Mouse (Mus musculus): ENCODE data around the gene Acsl3. TPM values are rescaled to one million over a fixed set of nuclear protein-coding genes. Genes with fewer than 3 reads are reported as not detected.

The Acsl3 gene
- polyA plus RNA-seq (2011; ENCODE audit: insufficient read depth, insufficient read length, low replicate concordance, missing spikeins) = 1.5 and 4.2 TPM in 2 replicates

DNA sequence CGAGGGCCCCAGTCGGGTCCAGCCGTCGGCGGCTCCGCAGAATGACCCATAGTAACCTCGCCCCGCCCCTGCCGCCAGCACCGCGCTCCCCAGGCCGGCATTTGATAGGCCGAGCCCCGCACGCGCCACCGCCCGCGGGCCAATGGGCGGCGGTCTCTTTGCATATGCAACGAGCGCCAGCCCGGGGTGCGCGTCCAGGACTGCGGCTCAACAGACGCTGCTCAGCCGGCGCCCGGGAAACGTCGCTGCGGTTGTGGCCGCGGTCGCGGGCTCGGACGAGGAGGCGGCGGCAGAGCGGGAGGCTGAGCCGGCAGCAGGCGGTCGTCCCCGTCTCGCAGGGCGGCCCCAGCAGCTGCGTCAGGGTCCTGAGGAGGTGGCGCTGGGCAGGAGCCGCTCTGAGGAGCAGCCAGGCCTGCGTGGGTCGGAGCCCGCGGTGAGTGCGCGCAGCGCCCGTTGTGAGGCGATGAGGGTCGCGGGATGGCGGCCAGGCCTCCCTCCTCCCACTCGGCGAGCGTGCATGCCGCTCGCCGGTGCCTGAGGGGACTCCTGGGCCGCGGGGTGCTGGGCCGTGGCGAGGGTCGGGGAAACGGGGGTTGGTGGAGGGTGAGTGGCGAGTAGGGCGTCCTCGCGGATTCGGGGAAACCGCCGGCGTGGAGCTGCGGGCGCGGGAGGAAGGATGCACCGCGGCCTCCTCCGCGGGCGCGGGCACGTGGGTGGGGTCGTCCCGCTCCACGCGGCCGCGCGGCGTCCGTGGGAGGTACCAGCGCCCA lies at the start of gene Acsl3, which contains the start of gene Utp14b:
Gene Acsl3, plus strand, starts transcription at position 155 of the 770 bp plus-strand sequence.
Gene Utp14b, plus strand, starts transcription at position 368 of the 770 bp plus-strand sequence.
- Histone ChIP-seq H3K27ac (ENCODE audit: control insufficient read depth, insufficient read depth, low read depth, low read length, poor library complexity) (peak within 1 kb of the TSS; percentile 65), H3K4me3 (replicated peaks; ENCODE audit: control insufficient read depth, low read depth, low read length) (peak within 1 kb of the TSS; percentile 71), H3K4me1 (ENCODE audit: control insufficient read depth, insufficient read depth, low read length) (no peaks in the 10 kb centered on the region)
- WGBS = under 1% methylated on average over 103 of the region's 104 CpGs
- TF ChIP-seq CTCF (IDR thresholded peaks at IDR 0.05; ENCODE audit: control insufficient read depth, insufficient read depth, low read length) (no peak), POLR2A (IDR thresholded peaks at IDR 0.05; ENCODE audit: borderline replicate concordance, control insufficient read depth, low read depth, low read length) (peak; percentile 88; the same call in 1 of the 2 replicates)

DNA sequence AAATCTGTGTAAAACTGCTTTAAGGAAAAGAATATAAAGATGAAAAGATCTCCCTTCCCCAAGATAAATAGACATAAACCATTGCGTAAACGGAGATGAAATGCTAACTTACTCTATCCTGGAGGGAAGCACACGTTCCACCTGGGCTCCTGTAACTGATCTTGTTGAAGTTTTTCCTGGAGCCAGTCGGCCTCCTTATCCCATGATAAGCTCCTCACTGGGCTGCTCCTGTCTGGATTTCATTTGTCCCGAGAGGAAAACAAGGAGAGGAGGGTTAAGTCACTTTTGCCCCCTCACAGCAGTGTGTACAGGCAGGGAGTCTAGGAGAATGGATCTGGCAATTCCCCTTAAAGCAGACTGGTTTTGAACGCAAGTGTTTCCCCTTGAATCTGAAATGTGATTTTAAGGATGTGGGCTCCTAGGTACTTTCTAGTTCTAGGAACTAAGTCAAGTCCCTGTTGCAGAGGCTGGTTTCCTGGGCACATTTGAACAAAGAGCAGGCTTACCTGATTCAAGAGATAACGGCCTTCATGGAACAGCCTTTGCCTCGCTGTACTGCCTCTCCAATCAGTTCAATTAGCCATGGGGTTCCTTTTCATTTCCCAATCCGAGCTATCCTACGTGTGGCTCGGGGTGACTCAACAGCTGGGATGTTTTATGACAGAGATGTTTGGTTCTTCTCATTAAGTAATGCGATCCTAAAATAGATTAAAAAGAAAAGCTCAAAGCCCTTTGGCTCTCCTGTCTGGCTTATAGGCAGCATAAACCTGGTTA lies 48.3 kb upstream of the Acsl3 start:
- H3K27ac ChIP-seq (ENCODE audit: control insufficient read depth, insufficient read depth, low read depth, low read length, poor library complexity) = no peak overlapping the region
- no peak overlapping the region for H3K4me3 ChIP-seq (replicated peaks; ENCODE audit: control insufficient read depth, low read depth, low read length)
- WGBS = 67% methylated on average over 12 of the region's 12 CpGs
- no peaks in the 10 kb centered on the region for H3K4me1 ChIP-seq (ENCODE audit: control insufficient read depth, insufficient read depth, low read length)
- no peak for TF ChIP-seq CTCF (IDR thresholded peaks at IDR 0.05; ENCODE audit: control insufficient read depth, insufficient read depth, low read length)
- TF ChIP-seq POLR2A (IDR thresholded peaks at IDR 0.05; ENCODE audit: borderline replicate concordance, control insufficient read depth, low read depth, low read length) = no peak

DNA sequence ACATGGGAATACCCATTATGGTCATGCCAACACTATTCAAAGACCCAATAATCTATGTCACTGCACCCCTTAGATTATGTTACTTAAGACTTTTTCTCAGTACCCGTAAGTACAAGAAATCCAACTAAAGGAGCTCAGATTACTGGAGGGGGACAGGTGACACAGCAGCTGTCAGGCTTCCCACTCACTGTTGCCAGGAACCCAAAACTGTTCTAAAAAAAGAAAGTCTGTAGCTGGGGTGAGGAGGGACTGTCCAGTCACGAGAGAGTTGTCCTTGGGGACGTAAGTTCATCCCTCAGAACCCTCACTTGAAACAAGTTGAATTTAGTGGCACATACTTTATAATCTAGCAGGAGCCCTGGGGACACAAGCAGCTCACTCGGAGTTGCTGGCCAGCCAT lies 46.6 kb upstream of the Acsl3 start:
- Histone ChIP-seq H3K27ac (ENCODE audit: control insufficient read depth, insufficient read depth, low read depth, low read length, poor library complexity) (no peak overlapping the region), H3K4me3 (replicated peaks; ENCODE audit: control insufficient read depth, low read depth, low read length) (no peak overlapping the region), H3K4me1 (ENCODE audit: control insufficient read depth, insufficient read depth, low read length) (no peaks in the 10 kb centered on the region)
- TF ChIP-seq CTCF (IDR thresholded peaks at IDR 0.05; ENCODE audit: control insufficient read depth, insufficient read depth, low read length) (no peak), POLR2A (IDR thresholded peaks at IDR 0.05; ENCODE audit: borderline replicate concordance, control insufficient read depth, low read depth, low read length) (no peak)
- 72% methylated on average over 4 of the region's 4 CpGs for WGBS

DNA sequence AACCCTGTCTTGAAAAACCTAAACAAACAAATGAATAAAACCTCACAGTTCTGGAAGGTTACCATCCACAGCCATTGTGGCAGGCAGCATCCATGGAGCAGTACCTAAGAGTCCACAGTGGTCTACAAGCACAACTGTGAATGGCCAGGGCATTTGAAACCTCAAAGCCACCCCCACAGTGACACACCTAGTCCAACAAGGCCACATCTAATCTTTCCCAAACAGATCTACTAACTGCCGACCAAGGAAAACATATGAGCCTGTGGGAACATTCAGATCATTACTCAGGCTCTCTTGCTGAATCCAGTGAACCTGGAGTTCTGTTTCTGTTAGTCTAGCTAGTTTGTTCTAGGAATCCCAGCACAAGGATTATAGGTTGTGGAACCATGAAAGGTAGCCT lies 44.7 kb upstream of the Acsl3 start:
- Histone ChIP-seq H3K4me1 (ENCODE audit: control insufficient read depth, insufficient read depth, low read length) (no peaks in the 10 kb centered on the region), H3K27ac (ENCODE audit: control insufficient read depth, insufficient read depth, low read depth, low read length, poor library complexity) (no peak overlapping the region), H3K4me3 (replicated peaks; ENCODE audit: control insufficient read depth, low read depth, low read length) (no peak overlapping the region)
- WGBS = 87% methylated on average over 1 of the region's 1 CpGs
- no peak for TF ChIP-seq CTCF (IDR thresholded peaks at IDR 0.05; ENCODE audit: control insufficient read depth, insufficient read depth, low read length)
- no peak for TF ChIP-seq POLR2A (IDR thresholded peaks at IDR 0.05; ENCODE audit: borderline replicate concordance, control insufficient read depth, low read depth, low read length)

DNA sequence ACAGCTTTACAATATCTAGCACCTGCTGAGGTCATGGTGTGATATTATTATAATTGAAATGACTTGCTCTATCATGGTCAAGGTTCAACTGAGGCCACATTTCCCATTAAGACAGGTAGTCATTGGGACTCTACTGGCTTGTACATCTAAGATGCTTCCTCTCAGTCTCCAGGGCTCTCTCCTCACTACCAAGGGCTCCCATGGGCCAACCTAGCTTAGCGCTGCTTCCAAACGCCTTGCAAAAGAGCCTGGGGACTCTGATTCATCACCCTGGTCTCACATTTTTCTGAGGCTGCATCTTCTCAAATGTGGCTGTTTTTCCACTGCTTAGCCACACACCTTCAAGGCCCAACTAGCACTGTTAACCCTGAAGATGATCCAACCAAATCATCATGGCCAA lies 33.3 kb upstream of the Acsl3 start:
- Histone ChIP-seq H3K4me1 (ENCODE audit: control insufficient read depth, insufficient read depth, low read length) (no peaks in the 10 kb centered on the region), H3K4me3 (replicated peaks; ENCODE audit: control insufficient read depth, low read depth, low read length) (no peak overlapping the region), H3K27ac (ENCODE audit: control insufficient read depth, insufficient read depth, low read depth, low read length, poor library complexity) (no peak overlapping the region)
- TF ChIP-seq POLR2A (IDR thresholded peaks at IDR 0.05; ENCODE audit: borderline replicate concordance, control insufficient read depth, low read depth, low read length) = no peak
- no peak for TF ChIP-seq CTCF (IDR thresholded peaks at IDR 0.05; ENCODE audit: control insufficient read depth, insufficient read depth, low read length)
- 85% methylated on average over 2 of the region's 2 CpGs for WGBS

DNA sequence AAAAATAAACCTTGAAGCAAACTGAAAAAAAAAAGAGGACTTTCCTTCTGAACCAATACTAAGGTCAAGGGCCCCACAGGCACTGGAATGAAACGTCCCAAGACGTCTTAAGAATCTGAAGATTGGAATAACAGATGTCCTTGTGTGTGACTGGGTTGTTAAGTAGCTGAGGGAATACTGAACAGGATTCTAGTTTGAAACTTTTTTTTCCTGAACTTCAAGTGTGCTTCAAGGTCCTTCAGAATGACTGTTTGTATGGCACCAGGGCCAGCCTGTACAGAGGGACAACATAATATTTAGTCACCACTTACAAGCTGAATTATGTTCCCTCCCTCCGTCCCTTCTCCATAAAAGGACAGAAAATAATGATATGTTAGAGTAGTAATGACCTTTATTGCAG lies 23.1 kb upstream of the Acsl3 start:
- WGBS = 84% methylated on average over 3 of the region's 3 CpGs
- Histone ChIP-seq H3K4me3 (replicated peaks; ENCODE audit: control insufficient read depth, low read depth, low read length) (no peak overlapping the region), H3K4me1 (ENCODE audit: control insufficient read depth, insufficient read depth, low read length) (no peaks in the 10 kb centered on the region), H3K27ac (ENCODE audit: control insufficient read depth, insufficient read depth, low read depth, low read length, poor library complexity) (no peak overlapping the region)
- TF ChIP-seq POLR2A (IDR thresholded peaks at IDR 0.05; ENCODE audit: borderline replicate concordance, control insufficient read depth, low read depth, low read length) (no peak), CTCF (IDR thresholded peaks at IDR 0.05; ENCODE audit: control insufficient read depth, insufficient read depth, low read length) (no peak)

DNA sequence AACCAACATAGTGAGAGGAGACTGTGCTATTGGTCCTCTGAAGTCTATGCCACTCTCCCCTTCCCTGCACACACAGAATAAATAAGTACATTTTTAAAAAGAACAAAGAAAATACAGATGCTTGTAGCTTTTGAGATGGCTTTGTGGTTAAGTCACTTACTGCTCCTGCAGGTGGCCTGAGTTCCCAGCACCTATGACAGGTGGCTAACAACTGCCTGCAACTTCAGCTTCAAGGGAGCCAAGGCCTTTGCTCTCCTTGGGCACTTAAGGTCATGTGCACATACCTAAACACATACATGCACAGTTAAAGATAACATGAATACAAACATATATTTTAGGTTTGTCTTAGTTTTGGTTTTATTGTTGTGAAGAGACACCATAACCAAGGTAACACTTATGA lies 16.8 kb upstream of the Acsl3 start:
- Histone ChIP-seq H3K27ac (ENCODE audit: control insufficient read depth, insufficient read depth, low read depth, low read length, poor library complexity) (no peak overlapping the region), H3K4me1 (ENCODE audit: control insufficient read depth, insufficient read depth, low read length) (no peaks in the 10 kb centered on the region), H3K4me3 (replicated peaks; ENCODE audit: control insufficient read depth, low read depth, low read length) (no peak overlapping the region)
- TF ChIP-seq POLR2A (IDR thresholded peaks at IDR 0.05; ENCODE audit: borderline replicate concordance, control insufficient read depth, low read depth, low read length) (no peak), CTCF (IDR thresholded peaks at IDR 0.05; ENCODE audit: control insufficient read depth, insufficient read depth, low read length) (no peak)

DNA sequence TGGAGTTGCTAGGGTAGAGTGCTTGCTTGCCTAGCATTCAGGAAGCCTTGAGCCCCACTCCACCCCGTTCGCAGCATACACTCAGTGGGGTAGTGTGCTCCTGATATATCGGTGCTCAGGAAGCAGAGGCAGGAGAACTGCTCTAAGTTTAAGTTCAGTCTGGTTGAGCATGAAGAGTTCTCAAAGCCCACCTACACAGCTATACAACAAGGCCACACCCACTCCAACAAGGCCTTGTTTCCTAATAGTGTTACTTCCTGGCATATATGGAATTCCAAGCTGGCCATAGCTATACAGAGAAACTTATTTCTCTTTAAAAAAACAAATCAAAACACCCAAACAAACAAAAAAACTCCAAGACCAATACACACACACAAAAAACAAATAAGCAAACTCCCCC lies 15.8 kb upstream of the Acsl3 start:
- WGBS = 88% methylated on average over 3 of the region's 3 CpGs
- TF ChIP-seq POLR2A (IDR thresholded peaks at IDR 0.05; ENCODE audit: borderline replicate concordance, control insufficient read depth, low read depth, low read length) (no peak), CTCF (IDR thresholded peaks at IDR 0.05; ENCODE audit: control insufficient read depth, insufficient read depth, low read length) (no peak)
- Histone ChIP-seq H3K27ac (ENCODE audit: control insufficient read depth, insufficient read depth, low read depth, low read length, poor library complexity) (no peak overlapping the region), H3K4me1 (ENCODE audit: control insufficient read depth, insufficient read depth, low read length) (no peaks in the 10 kb centered on the region), H3K4me3 (replicated peaks; ENCODE audit: control insufficient read depth, low read depth, low read length) (no peak overlapping the region)
